Mouse (Mus musculus): ENCODE results near the gene H2al1o. TPM values are rescaled to one million over a fixed set of nuclear protein-coding genes. Genes with fewer than 3 reads are reported as not detected.

H2al1o gene
- not detected for total RNA-seq (2023)

GRCm38 (mm10) chrX:9572309-9572708 is at the start of gene H2al1o:
H2al1o (minus strand) TSS chrX:9572409.

Other genes with a start within 250 kb of the H2al1o start
- not detected for gene H2al1k, start 221.8 kb downstream of the H2al1o start, total RNA-seq (2023)
- 30.5 TPM for gene Cybb, start 84.6 kb downstream of the H2al1o start, total RNA-seq (2023)
- gene Dynlt3, start 90.6 kb upstream of the H2al1o start, total RNA-seq (2023), result 10.2 TPM